Mouse (Mus musculus) intestine, embryonic 14.5 days (tissue): ENCODE measurements around the gene Spesp1. TPM values are rescaled to one million over a fixed set of nuclear protein-coding genes. Genes with fewer than 3 reads are reported as not detected.

Experiments
- ATAC-seq: fragments of 200-750 bp; cut with Nextera tagmentation; replicated peaks from 2 replicates; pipeline ENCODE4 v1.8.0; 2017; ENCODE audit warnings: low read depth, moderate number of reproducible peaks, moderate TSS enrichment, moderate library complexity; ENCODE audit not compliant: low FRiP score, low TSS enrichment
- DNase-seq: peaks from one replicate; pipeline ENCODE4 v3.0.0-alpha.2; 2018; ENCODE audit warnings: low spot score
- H3K27ac ChIP-seq: fragments of 300-500 bp; sonication (generic); 2 replicates; pipeline ENCODE4 v1.5.1; 2014; ENCODE audit warnings: low read depth, mild to moderate bottlenecking, control low read depth
- H3K27me3 ChIP-seq: fragments of 300-500 bp; sonication (generic); replicated peaks from 2 replicates; pipeline ENCODE4 v1.6.1; 2014; ENCODE audit warnings: low read length, control low read depth; ENCODE audit not compliant: control insufficient read depth, insufficient read depth
- H3K36me3 ChIP-seq: fragments of 300-500 bp; sonication (generic); 2 replicates; pipeline ENCODE4 v1.6.1; 2014; ENCODE audit warnings: low read length, control low read depth; ENCODE audit not compliant: control insufficient read depth, insufficient read depth
- H3K4me1 ChIP-seq: fragments of 300-500 bp; sonication (generic); replicated peaks from 2 replicates; pipeline ENCODE4 v1.6.1; 2014; ENCODE audit warnings: low read length, control low read depth, mixed read lengths; ENCODE audit not compliant: control insufficient read depth, insufficient read depth
- H3K4me2 ChIP-seq: fragments of 300-500 bp; sonication (generic); 2 replicates; pipeline ENCODE4 v1.6.1; 2014; ENCODE audit warnings: low read length
- H3K4me3 ChIP-seq: fragments of 300-500 bp; sonication (generic); 2 replicates; pipeline ENCODE4 v1.5.1; 2014; ENCODE audit warnings: low read depth, low read length, control low read depth, mixed read lengths
- H3K9ac ChIP-seq: fragments of 300-500 bp; sonication (generic); 2 replicates; pipeline ENCODE4 v1.6.1; 2014; ENCODE audit warnings: mild to moderate bottlenecking, low read length
- H3K9me3 ChIP-seq: fragments of 300-500 bp; sonication (generic); 2 replicates; pipeline ENCODE4 v1.6.1; 2016; ENCODE audit warnings: low read length, control low read depth; ENCODE audit not compliant: control insufficient read depth
- WGBS: fragments of 180-500 bp; shearing (Covaris S2); extraction: QIAGEN DNeasy Blood & Tissue Kit; methylation state at CpG from one replicate; pipeline ENCODE4 v1.1.7; 2014; 5-methylcytosine and 5-hydroxymethylcytosine counted together
- polyA plus RNA-seq: library from polyadenylated mRNA; unstranded; fragments of >200 nt; fragmentation: Nextera tagmentation; extraction: Ambion mirVana; gene quantifications from 2 replicates; pipeline ENCODE4 v1.2.1, GENCODE M21; 2014

The Spesp1 gene
- polyA plus RNA-seq, 1 experiment from 2014 or later, result not detected

- ATAC-seq (no peak), DNase-seq (no peak)
- no peak overlapping the region for H3K4me3 ChIP-seq
- H3K4me2 ChIP-seq, result no peak overlapping the region; the same call in 1 of the 2 replicates
- H3K27me3 ChIP-seq, result no peaks in the 10 kb centered on the region
- peaks cover 8% of the 10 kb centered on the region; the same call in 1 of the 2 replicates for H3K4me1 ChIP-seq
- no peaks in the 10 kb centered on the region for H3K9me3 ChIP-seq
- H3K36me3 ChIP-seq, result no peaks in the 10 kb centered on the region
- WGBS, result 54% methylated on average over 9 of the region's 9 CpGs
- peak overlapping the region; percentile 51; the same call in 1 of the 2 replicates for H3K27ac ChIP-seq
- no peak overlapping the region for H3K9ac ChIP-seq
Measured at GRCm38 (mm10) chr9:62255896-62256576, 26.0 kb downstream of the Spesp1 start.

- Histone ChIP-seq H3K27me3 (no peaks in the 10 kb centered on the region), H3K4me1 (peaks cover 8% of the 10 kb centered on the region; the same call in 1 of the 2 replicates), H3K4me3 (no peak overlapping the region), H3K9me3 (no peaks in the 10 kb centered on the region), H3K4me2 (no peak overlapping the region), H3K9ac (no peak overlapping the region), H3K36me3 (no peaks in the 10 kb centered on the region), H3K27ac (no peak overlapping the region)
- no peak for ATAC-seq
- 19% methylated on average over 3 of the region's 3 CpGs for WGBS
- DNase-seq, result no peak
Measured at GRCm38 (mm10) chr9:62253736-62254443, 28.1 kb downstream of the Spesp1 start.

GRCm38 (mm10) chr9:62250296-62250695, 31.7 kb downstream of the Spesp1 start:
- ATAC-seq (no peak), DNase-seq (no peak)
- Histone ChIP-seq H3K4me2 (no peak overlapping the region), H3K4me3 (no peak overlapping the region), H3K27me3 (no peaks in the 10 kb centered on the region), H3K27ac (no peak overlapping the region), H3K9ac (no peak overlapping the region), H3K9me3 (no peaks in the 10 kb centered on the region), H3K4me1 (peaks cover 11% of the 10 kb centered on the region), H3K36me3 (no peaks in the 10 kb centered on the region)
- 87% methylated on average over 4 of the region's 4 CpGs for WGBS

DNA sequence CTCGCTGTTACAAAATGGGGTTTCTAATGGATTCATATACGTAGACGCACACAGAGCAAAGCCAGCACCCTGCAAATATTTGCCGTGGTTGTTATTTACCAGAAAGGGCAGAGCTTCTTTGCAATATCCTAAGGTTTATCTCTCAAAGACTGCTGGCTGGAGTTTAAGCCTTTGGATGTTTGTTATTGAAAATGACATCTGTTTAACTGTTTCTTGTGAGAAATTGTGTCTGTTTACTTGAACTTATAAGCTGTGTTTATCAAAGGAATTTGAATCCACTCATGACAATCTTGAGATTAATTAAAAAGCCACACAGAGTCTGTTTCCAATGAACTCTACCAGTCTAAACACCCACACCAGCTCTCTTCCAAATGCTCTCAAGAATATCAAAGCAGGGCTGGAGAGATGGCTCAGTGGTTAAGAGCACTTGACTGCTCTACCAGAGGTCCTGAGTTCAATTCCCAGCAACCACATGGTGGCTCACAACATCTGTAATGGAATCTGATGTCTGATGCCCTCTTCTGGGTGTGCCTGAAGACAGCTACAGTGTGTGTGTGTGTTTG, 35.5 kb downstream of the Spesp1 start:
- H3K27ac ChIP-seq, result 0 out of 2 replicates have a peak overlapping the region, but pooled peaks have one; percentile 22
- no peak overlapping the region for H3K9ac ChIP-seq
- H3K4me2 ChIP-seq, result peak overlapping the region; percentile 31
- H3K4me1 ChIP-seq, result peaks cover 21% of the 10 kb centered on the region
- H3K36me3 ChIP-seq, result no peaks in the 10 kb centered on the region
- no peaks in the 10 kb centered on the region for H3K9me3 ChIP-seq
- DNase-seq (no peak), ATAC-seq (no peak)
- no peaks in the 10 kb centered on the region for H3K27me3 ChIP-seq
- no peak overlapping the region for H3K4me3 ChIP-seq
- WGBS, result 25% methylated on average over 4 of the region's 4 CpGs

DNA sequence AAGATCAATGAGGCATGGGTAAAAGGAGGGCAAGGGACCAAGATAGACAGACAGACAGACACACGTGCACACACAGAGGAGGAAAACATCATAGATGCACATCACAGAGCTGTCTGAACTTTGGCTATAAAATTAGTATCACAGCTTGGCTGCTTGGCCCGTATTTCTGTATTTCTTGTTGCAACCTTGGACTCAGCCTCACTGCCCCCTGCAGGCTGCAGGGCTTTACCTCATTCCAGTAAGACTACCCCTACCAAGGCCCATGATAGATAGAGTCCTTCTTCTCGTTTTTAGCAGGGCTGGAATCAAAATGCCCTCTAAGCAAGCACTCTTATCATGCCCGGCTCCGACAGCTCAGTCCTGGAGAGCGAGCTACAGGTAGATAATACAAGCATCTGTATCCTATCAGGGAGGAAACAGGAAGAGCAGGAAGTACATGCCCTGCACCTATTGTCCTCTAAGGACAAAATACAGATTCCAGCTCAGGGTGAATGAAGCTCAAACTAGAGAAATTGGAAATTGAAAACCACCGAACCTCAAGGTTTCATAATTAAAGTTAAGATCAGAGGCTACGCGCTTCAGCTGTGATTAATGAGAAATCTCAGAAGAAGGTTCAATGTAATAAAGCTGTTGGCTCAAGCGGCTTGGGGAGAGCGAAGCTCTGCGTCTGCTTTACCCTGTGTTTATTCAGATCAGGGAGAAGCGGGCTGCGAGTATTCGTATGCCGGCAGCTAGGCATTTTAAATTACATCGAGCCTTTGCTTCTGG, 36.2 kb downstream of the Spesp1 start:
- Histone ChIP-seq H3K36me3 (no peaks in the 10 kb centered on the region), H3K4me1 (peaks cover 21% of the 10 kb centered on the region), H3K4me3 (no peak overlapping the region), H3K27me3 (no peaks in the 10 kb centered on the region), H3K4me2 (peak overlapping the region; percentile 31), H3K27ac (0 out of 2 replicates have a peak overlapping the region, but pooled peaks have one; percentile 22), H3K9ac (no peak overlapping the region), H3K9me3 (no peaks in the 10 kb centered on the region)
- 31% methylated on average over 17 of the region's 17 CpGs for WGBS
- DNase-seq, result no peak
- no peak for ATAC-seq

DNA sequence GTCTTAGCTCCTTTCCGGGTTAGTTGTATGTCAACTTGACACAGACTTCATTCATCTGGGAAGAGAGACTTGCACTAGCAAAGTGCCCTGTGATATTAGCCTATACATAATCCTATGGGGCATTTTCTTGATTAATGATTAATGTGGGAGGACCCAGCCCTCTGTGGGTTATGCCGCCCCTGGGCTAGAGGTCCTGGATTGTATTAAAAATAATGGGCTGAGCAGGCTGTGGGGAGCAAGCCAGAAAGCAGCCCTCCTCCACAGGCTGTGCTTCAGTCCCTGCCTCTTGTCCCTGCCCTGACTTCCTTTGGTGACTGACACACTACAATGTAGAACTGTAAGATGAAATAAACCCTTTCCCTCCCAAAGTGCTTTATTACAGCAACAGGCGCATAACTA, 37.4 kb downstream of the Spesp1 start:
- WGBS, result 41% methylated on average over 3 of the region's 3 CpGs
- Histone ChIP-seq H3K27ac (no peak overlapping the region), H3K4me2 (peak overlapping the region; percentile 36), H3K27me3 (no peaks in the 10 kb centered on the region), H3K9ac (no peak overlapping the region), H3K9me3 (no peaks in the 10 kb centered on the region), H3K4me3 (0 out of 2 replicates have a peak overlapping the region, but pooled peaks have one; percentile 8), H3K36me3 (no peaks in the 10 kb centered on the region), H3K4me1 (peaks cover 21% of the 10 kb centered on the region)
- DNase-seq, result no peak
- no peak; the same call in none of the 2 replicates for ATAC-seq

DNA sequence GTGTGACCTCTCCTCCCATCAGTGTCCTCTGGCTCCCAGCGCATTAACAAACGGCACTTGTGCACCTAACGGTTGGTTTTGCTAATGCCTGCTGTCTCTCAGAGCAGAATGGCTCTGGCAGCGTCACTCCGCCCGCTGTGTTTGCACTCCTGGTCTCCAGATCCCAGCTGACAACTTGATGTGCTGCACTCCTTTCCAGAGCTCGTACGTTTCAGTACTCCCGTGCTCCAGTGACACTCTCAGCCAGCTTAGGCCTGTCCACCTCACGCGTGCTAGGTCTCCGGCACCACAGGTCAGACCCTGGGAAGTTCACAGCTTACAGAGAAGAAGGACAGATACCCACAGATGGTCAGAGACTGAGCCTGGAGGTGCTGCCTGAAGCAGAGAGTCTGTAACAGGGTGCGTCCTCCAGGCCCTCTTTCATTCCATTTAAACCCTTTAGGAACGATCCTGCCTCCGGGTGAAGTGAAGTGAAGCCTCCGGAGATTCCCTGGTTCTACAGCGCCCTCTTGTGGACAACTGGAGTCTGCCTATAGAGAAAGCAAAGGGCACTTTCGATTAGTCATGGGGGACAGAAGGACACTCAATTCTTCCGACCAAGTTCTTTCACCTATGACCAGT, 37.9 kb downstream of the Spesp1 start:
- WGBS, result 21% methylated on average over 19 of the region's 19 CpGs
- H3K27ac ChIP-seq, result no peak overlapping the region
- no peaks in the 10 kb centered on the region for H3K9me3 ChIP-seq
- DNase-seq (peak; percentile 93), ATAC-seq (peak; percentile 69)
- 0 out of 2 replicates have a peak overlapping the region, but pooled peaks have one; percentile 1 for H3K9ac ChIP-seq
- 0 out of 2 replicates have a peak overlapping the region, but pooled peaks have one; percentile 8 for H3K4me3 ChIP-seq
- H3K36me3 ChIP-seq, result no peaks in the 10 kb centered on the region
- no peaks in the 10 kb centered on the region for H3K27me3 ChIP-seq
- peaks cover 21% of the 10 kb centered on the region for H3K4me1 ChIP-seq
- H3K4me2 ChIP-seq, result peak overlapping the region; percentile 36

- no peak overlapping the region for H3K9ac ChIP-seq
- no peaks in the 10 kb centered on the region for H3K9me3 ChIP-seq
- H3K4me2 ChIP-seq, result no peak overlapping the region
- no peak overlapping the region for H3K27ac ChIP-seq
- H3K4me1 ChIP-seq, result peaks cover 10% of the 10 kb centered on the region; the same call in 1 of the 2 replicates
- ATAC-seq (no peak), DNase-seq (no peak)
- no peaks in the 10 kb centered on the region for H3K36me3 ChIP-seq
- no peak overlapping the region for H3K4me3 ChIP-seq
- 65% methylated on average over 10 of the region's 10 CpGs for WGBS
- H3K27me3 ChIP-seq, result no peaks in the 10 kb centered on the region
Measured at GRCm38 (mm10) chr9:62240036-62240435, 42.0 kb downstream of the Spesp1 start.
